8 mouse cellular contexts compared by ENCODE assay signal in genomic region chr2:84714422-84714810, GRCm38 (mm10). TPM values are rescaled to one million over a fixed set of nuclear protein-coding genes. Genes with fewer than 3 reads are reported as not detected.
DNase-seq lines count a peak whose midpoint lies in the region; ATAC-seq and TF ChIP-seq lines count a peak whose summit lies in the region.

No protein-coding gene starts in this region.

- H3K9me3 ChIP-seq in embryonic facial prominence, embryonic 10.5 days: no peaks in the 10 kb centered on the region
- no peaks in the 10 kb centered on the region for H3K9me3 ChIP-seq in hindbrain, embryonic 14.5 days (ENCODE audit: control insufficient read depth, low read length)
- no peaks in the 10 kb centered on the region for H3K9me3 ChIP-seq in midbrain, embryonic 15.5 days

- TF ChIP-seq CTCF in left cerebral cortex, adult 2 months (IDR thresholded peaks at IDR 0.05): no peak

- under 1% methylated on average over 26 of the region's 26 CpGs for WGBS in embryonic facial prominence, embryonic 10.5 days
- WGBS in hindbrain, embryonic 14.5 days: under 1% methylated on average over 22 of the region's 26 CpGs
- WGBS in midbrain, embryonic 15.5 days: 0% methylated on average over 26 of the region's 26 CpGs

- peak overlapping the region; percentile 97 for H3K27ac ChIP-seq in left cerebral cortex, adult 2 months
- peak overlapping the region; percentile 96 for H3K27ac ChIP-seq in embryonic facial prominence, embryonic 10.5 days (replicated peaks)
- peak overlapping the region; percentile 95 for H3K27ac ChIP-seq in hindbrain, embryonic 14.5 days
- peak overlapping the region; percentile 96 for H3K27ac ChIP-seq in midbrain, embryonic 15.5 days

- H3K27me3 ChIP-seq in embryonic facial prominence, embryonic 10.5 days (replicated peaks; ENCODE audit: low read depth, poor library complexity, severe bottlenecking): no peaks in the 10 kb centered on the region
- no peaks in the 10 kb centered on the region for H3K27me3 ChIP-seq in hindbrain, embryonic 14.5 days (ENCODE audit: control insufficient read depth, insufficient read depth, low read length)
- no peaks in the 10 kb centered on the region for H3K27me3 ChIP-seq in midbrain, embryonic 15.5 days (replicated peaks)

- H3K4me1 ChIP-seq in embryonic facial prominence, embryonic 10.5 days: peaks cover 24% of the 10 kb centered on the region
- peaks cover 16% of the 10 kb centered on the region for H3K4me1 ChIP-seq in hindbrain, embryonic 14.5 days (replicated peaks; ENCODE audit: control insufficient read depth, insufficient read depth, low read length)
- H3K4me1 ChIP-seq in midbrain, embryonic 15.5 days: peaks cover 27% of the 10 kb centered on the region

- H3K36me3 ChIP-seq in embryonic facial prominence, embryonic 10.5 days (replicated peaks): peaks cover 20% of the 10 kb centered on the region
- H3K36me3 ChIP-seq in hindbrain, embryonic 14.5 days (replicated peaks; ENCODE audit: control insufficient read depth, insufficient read depth): peaks cover 18% of the 10 kb centered on the region
- peaks cover 9% of the 10 kb centered on the region for H3K36me3 ChIP-seq in midbrain, embryonic 15.5 days (replicated peaks)

- intact Hi-C loops in left cerebral cortex, adult 2 months (cut with DNase I): no loop called here

- peak overlapping the region; percentile 99 for H3K4me3 ChIP-seq in left cerebral cortex, adult 2 months
- H3K4me3 ChIP-seq in embryonic facial prominence, embryonic 10.5 days: peak overlapping the region; percentile 96
- H3K4me3 ChIP-seq in hindbrain, embryonic 14.5 days (replicated peaks; ENCODE audit: low read length): peak overlapping the region; percentile 98
- H3K4me3 ChIP-seq in midbrain, embryonic 15.5 days: peak overlapping the region; percentile 88

- DNase-seq in left cerebral cortex, adult 2 months (ENCODE audit: extremely low spot score in 1 of 2, low spot score in 2 of 2): no peak
- DNase-seq in left cerebral cortex, adult 9 months (ENCODE audit: low spot score in 2 of 2): no peak
- no peak for DNase-seq in embryonic facial prominence, embryonic 10.5 days (ENCODE audit: low spot score)
- no peak for DNase-seq in hindbrain, embryonic 14.5 days (ENCODE audit: low spot score)
- no peak for DNase-seq in spleen, postnatal 10 days (ENCODE audit: low spot score in 2 of 2)
- no peak for DNase-seq in spleen, adult 12 weeks (ENCODE audit: low spot score)
- DNase-seq in testis, postnatal 14 days (ENCODE audit: low spot score): no peak

- peak overlapping the region; percentile 96 for H3K9ac ChIP-seq in hindbrain, embryonic 14.5 days
- H3K9ac ChIP-seq in midbrain, embryonic 15.5 days: peak overlapping the region; percentile 92

- ATAC-seq in hindbrain, embryonic 14.5 days (ENCODE audit: low FRiP score): no peak; the same call in 1 of the 2 replicates
- peak; percentile 24; the same call in 1 of the 2 replicates for ATAC-seq in midbrain, embryonic 15.5 days (replicated peaks)

- peak overlapping the region; percentile 82 for H3K4me2 ChIP-seq in hindbrain, embryonic 14.5 days (replicated peaks)
- H3K4me2 ChIP-seq in midbrain, embryonic 15.5 days: peak overlapping the region; percentile 59

RNA-seq across cellular contexts. Expression of gene Zdhhc5, which starts 0.6 kb away (rescaled TPM):
- total RNA-seq in left cerebral cortex, adult 2 months (2021): 10 to 100 TPM; 48.8 to 49.9 TPM
- polyA plus RNA-seq in embryonic facial prominence, embryonic 10.5 days (2016; fragmentation: Nextera tagmentation; extraction: Ambion mirVana): 30.2 and 31.9 TPM in 2 replicates
- 21.9 and 22.5 TPM in 2 replicates for polyA plus RNA-seq in hindbrain, embryonic 14.5 days (2014; fragmentation: Nextera tagmentation; extraction: Ambion mirVana)
- 19.0 and 19.9 TPM in 2 replicates for polyA plus RNA-seq in midbrain, embryonic 15.5 days (2015; fragmentation: Nextera tagmentation; extraction: Ambion mirVana)

RNA-seq across cellular contexts. Expression of gene Clp1, which starts 12.7 kb away (rescaled TPM):
- total RNA-seq in left cerebral cortex, adult 2 months (2021): 10 to 100 TPM in 1 of 2 experiments, 1 to 10 TPM in 1; 8.8 to 10.2 TPM
- polyA plus RNA-seq in embryonic facial prominence, embryonic 10.5 days (2016; fragmentation: Nextera tagmentation; extraction: Ambion mirVana): 53.2 and 53.8 TPM in 2 replicates
- 21.3 and 22.3 TPM in 2 replicates for polyA plus RNA-seq in hindbrain, embryonic 14.5 days (2014; fragmentation: Nextera tagmentation; extraction: Ambion mirVana)
- polyA plus RNA-seq in midbrain, embryonic 15.5 days (2015; fragmentation: Nextera tagmentation; extraction: Ambion mirVana): 24.4 and 25.2 TPM in 2 replicates

RNA-seq across cellular contexts. Expression of gene Ypel4, which starts 19.4 kb away (rescaled TPM):
- 100 to 1,000 TPM; 101 to 102 TPM for total RNA-seq in left cerebral cortex, adult 2 months (2021)
- polyA plus RNA-seq in embryonic facial prominence, embryonic 10.5 days (2016; fragmentation: Nextera tagmentation; extraction: Ambion mirVana): 8.1 and 8.9 TPM in 2 replicates
- polyA plus RNA-seq in hindbrain, embryonic 14.5 days (2014; fragmentation: Nextera tagmentation; extraction: Ambion mirVana): 12.5 and 13.1 TPM in 2 replicates
- polyA plus RNA-seq in midbrain, embryonic 15.5 days (2015; fragmentation: Nextera tagmentation; extraction: Ambion mirVana): 27.5 and 28.0 TPM in 2 replicates

RNA-seq across cellular contexts. Expression of gene Gm19426, which starts 29.0 kb away (rescaled TPM):
- 1 to 10 TPM; 2.0 to 2.4 TPM for total RNA-seq in left cerebral cortex, adult 2 months (2021)
- polyA plus RNA-seq in embryonic facial prominence, embryonic 10.5 days (2016; fragmentation: Nextera tagmentation; extraction: Ambion mirVana): 8.0 and 9.5 TPM in 2 replicates
- 2.9 and 3.4 TPM in 2 replicates for polyA plus RNA-seq in hindbrain, embryonic 14.5 days (2014; fragmentation: Nextera tagmentation; extraction: Ambion mirVana)
- 3.6 and 4.6 TPM in 2 replicates for polyA plus RNA-seq in midbrain, embryonic 15.5 days (2015; fragmentation: Nextera tagmentation; extraction: Ambion mirVana)

RNA-seq across cellular contexts. Expression of gene Tmx2, which starts 35.5 kb away (rescaled TPM):
- 100 to 1,000 TPM; 224 to 239 TPM for total RNA-seq in left cerebral cortex, adult 2 months (2021)
- 135 and 137 TPM in 2 replicates for polyA plus RNA-seq in embryonic facial prominence, embryonic 10.5 days (2016; fragmentation: Nextera tagmentation; extraction: Ambion mirVana)
- polyA plus RNA-seq in hindbrain, embryonic 14.5 days (2014; fragmentation: Nextera tagmentation; extraction: Ambion mirVana): 316 and 341 TPM in 2 replicates
- 271 and 279 TPM in 2 replicates for polyA plus RNA-seq in midbrain, embryonic 15.5 days (2015; fragmentation: Nextera tagmentation; extraction: Ambion mirVana)
